Mouse (Mus musculus): ENCODE results near the gene Rfk.
A peak's percentile ranks its signal among the peaks of the same experiment; 100 is the strongest.

Gene Rfk

GRCm38 (mm10) chr19:17385022-17385421 lies 8.8 kb upstream of the Rfk start:
- no peak for ATAC-seq (ENCODE audit: low TSS enrichment)

DNA sequence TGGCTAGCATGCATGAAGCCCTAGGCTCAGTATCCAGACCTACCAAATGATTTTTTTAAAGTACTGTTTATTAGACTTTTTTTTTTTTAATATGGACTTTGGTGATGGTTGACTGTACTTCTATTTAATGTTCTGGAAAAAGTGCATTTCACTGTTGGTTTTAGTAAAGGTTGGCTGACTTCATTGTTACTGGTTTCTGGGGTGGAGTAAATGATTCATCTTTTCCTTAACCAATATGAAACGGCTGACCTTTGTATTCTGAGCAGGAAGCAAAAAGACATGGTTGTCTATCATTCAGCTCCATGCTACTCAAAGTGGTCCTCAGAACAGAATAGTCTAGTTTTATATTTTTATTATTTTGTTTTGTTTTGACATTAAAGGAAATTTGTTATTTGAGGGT lies 8.4 kb upstream of the Rfk start:
- no peak for ATAC-seq (ENCODE audit: low TSS enrichment)

DNA sequence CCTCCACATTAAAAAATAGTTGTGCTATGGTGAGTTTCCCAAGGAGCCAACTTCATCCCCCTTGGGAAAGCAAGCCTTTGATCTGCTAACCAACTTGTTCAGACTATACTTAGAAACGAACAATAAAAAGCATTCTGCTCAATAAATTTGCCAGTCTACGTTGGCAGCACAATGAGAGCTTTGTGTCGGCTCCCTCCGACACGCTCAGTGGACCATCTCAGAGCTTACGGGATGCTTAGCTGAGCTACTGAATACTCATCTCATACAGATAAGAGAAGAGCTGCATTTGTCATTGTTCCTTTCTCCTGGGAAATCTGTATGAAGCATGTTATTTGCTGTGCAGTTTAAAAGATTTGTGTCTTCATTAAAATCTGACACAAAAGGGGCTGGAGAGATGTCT lies 7.4 kb upstream of the Rfk start:
- no peak for ATAC-seq (ENCODE audit: low TSS enrichment)

DNA sequence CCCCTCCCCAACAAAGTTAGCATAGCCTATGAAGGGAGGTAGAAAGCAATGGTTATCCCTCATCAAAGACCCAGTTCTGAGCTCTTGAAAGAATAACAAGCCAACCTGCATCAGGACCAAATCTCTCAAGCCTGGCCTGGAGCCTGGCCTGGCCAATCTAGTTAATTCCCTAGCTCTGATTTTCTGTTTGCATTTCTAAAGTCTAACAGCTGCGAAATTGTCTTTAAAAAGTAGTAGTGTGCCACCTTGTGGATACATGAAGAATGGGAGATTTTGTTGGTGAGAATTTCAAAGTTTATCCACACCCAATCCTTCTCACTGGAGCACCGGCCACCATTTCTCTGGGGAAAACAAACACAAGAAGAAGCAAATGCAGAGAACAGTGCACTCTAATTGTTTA lies 5.4 kb upstream of the Rfk start:
- ATAC-seq (ENCODE audit: low TSS enrichment) = peak; percentile 80

- no peak for ATAC-seq (ENCODE audit: low TSS enrichment)
These were observed 977 bp upstream of the Rfk start for GRCm38 (mm10) chr19:17392866-17393265.

DNA sequence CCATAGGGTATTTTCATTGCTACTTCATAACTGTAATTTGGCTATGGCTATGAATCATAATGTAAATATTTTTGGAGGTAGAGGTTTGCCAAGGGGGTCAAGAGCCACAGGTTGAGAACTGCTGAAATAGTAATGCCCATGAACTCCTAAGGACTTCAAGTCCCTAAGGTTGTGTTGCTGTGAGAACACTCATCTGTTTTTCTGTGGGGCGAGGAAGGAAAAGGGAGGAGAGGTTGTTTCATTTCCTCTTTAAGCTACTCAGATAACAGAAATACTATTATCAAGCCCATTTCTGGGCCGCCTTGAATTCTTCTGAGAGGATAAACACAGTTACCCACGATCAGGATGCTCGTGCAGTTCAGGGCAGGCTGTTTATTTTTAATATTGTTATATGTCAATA lies 3.0 kb downstream of the Rfk start:
- ATAC-seq (ENCODE audit: low TSS enrichment) = no peak

DNA sequence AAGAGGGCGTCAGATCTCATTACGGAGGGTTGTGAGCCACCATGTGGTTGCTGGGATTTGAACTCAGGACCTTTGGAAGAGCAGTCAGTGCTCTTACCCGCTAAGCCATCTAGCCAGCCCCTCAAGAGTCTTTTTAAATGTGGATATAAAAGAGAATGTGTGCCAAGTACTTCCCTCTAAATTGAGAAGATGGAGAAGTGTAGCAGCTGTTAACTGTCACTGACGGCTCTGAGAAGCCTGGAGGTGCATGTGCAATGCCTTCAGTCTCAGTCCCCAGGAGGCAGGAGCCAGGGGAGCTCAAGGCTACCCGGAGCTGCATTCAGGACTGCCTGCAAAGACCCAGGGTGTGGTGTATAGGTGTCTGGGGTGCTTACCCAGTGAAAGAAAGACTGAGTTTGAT lies 4.1 kb downstream of the Rfk start:
- no peak for ATAC-seq (ENCODE audit: low TSS enrichment)

DNA sequence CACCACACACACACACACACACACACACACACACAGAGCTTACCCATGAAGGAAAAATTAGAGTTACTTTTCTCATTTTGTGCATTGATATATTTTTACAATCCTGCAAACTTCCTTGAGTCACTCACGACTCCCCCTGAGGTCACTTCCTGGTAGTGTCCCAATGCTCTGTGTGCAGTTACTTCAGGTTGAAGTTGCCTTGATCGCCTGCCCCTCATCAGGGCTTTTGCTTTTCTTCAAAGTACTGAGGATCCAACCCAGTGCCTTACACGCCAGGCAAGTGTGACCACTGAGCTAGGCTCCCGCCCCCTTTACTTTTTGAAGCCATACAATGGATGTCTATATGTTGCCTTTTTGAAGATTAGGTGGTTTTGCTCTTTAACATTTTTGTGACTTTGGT lies 6.1 kb downstream of the Rfk start:
- ATAC-seq (ENCODE audit: low TSS enrichment) = no peak

- no peak for ATAC-seq (ENCODE audit: low TSS enrichment)
These were observed 6.7 kb downstream of the Rfk start for GRCm38 (mm10) chr19:17400571-17400970.

- ATAC-seq (ENCODE audit: low TSS enrichment) = no peak
These were observed 9.3 kb downstream of the Rfk start for GRCm38 (mm10) chr19:17403175-17403574.

DNA sequence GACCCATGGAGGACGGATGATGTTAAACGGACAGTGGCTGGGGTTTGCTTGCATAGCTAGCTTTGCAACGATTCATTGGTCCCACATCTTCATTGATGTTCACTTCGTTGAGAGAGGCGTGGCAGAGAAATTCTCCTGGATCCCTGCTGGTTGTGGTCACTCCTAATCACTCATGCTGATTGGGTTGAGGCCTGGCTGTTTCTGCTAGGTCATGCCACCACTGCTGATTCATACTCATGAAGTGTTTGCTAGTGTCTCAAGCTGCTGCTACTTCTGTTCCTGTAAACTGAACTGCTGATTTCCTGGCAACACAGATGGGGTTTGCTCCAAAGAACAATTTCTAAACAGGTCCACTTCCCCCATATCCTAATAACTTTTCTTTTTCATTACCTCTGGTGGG lies 13.0 kb downstream of the Rfk start:
- no peak for ATAC-seq (ENCODE audit: low TSS enrichment)

- ATAC-seq (ENCODE audit: low TSS enrichment) = no peak
These were observed 14.7 kb downstream of the Rfk start for GRCm38 (mm10) chr19:17408591-17408990.

DNA sequence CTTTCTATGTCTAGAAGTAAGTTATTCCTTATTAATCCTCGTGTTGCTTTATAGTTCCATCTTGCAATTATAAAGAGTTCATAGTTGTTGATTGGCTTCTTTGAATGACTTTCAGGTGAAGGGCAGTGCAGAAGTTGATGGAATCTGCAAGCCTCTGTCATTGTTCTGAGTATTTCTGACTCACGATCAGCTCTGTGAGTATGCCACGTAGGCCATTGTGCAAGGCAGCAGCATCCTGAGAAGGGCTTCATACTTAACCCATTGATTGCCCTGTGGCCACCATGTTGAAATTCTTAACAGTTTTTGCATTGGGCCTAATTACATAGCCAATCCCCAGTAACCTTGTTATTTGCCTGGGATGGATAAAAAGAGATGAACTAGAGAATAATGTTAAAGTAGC lies 15.5 kb downstream of the Rfk start:
- no peak for ATAC-seq (ENCODE audit: low TSS enrichment)

DNA sequence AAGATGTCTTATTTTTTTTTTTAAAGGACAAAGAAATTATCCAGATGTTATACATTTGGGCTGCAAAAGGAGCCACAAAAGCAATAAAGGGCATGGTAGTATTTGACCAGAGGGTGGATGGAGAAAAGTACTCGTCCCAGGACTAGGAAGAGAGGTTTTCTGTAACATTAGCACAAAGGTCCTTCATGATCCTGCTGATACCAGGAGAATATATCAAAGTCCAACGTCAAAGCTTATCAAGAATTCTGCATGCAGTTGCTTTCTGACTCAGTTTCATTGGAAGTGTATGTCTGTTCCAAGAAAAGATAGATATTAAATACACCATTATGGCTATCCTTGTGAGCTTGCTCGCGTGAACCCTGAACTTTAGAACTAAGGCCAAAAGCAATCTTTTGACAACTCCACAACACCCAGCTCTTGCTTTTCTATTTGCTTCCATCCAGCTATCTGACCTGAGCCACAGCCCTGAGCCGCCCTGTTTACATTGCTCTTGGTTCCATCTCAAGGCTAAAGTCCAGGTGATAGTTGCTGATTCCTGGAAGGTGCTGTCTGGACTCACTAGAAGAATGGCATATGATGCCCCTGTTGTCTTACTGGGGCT lies 16.7 kb downstream of the Rfk start:
- no peak for ATAC-seq (ENCODE audit: low TSS enrichment)

DNA sequence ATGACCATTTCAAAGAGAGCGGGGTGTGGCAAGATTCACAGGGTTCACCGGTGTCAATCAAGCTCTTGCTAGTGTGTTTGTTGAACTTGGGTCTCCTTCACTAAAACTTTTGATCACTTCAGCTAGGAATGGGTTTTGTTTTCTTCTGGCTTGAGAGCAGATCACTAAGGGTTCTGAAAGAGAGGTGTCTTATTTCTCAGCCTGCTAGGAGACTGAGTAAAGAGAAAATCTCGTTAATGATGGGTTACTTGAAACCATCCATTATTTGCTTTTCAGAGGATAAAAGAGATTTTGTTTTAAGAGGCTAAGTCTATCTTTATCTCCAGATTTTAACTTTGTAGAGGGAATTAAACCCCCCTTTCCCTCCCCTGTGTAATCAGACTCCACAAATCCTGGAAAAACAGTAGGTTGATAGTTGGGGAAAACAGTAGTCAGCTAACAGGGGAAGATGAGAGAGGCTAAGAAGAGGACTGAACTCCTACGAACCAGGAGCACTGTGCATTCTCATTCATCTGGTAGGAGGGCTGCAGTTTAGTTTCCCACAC lies 19.1 kb downstream of the Rfk start:
- no peak for ATAC-seq (ENCODE audit: low TSS enrichment)

DNA sequence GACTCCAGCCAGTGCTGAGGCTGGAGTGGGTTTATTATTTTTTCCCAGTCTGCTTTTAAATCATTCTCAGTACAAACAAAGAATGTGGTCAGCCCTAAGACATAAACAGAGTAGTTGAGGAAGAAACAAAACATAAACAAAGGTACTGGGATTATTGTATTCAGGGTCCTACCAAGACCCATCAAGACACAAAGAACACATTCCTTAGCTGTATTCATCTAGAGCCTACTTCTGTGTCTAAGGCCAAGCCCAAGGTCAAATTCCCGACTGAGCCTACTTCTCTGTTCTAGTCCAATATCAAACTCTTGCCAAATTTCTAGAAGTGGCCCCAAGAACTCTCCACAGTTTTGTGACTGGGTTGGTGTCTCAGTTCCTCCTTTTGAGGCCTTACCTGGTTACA lies 24.0 kb downstream of the Rfk start:
- ATAC-seq (ENCODE audit: low TSS enrichment) = no peak

DNA sequence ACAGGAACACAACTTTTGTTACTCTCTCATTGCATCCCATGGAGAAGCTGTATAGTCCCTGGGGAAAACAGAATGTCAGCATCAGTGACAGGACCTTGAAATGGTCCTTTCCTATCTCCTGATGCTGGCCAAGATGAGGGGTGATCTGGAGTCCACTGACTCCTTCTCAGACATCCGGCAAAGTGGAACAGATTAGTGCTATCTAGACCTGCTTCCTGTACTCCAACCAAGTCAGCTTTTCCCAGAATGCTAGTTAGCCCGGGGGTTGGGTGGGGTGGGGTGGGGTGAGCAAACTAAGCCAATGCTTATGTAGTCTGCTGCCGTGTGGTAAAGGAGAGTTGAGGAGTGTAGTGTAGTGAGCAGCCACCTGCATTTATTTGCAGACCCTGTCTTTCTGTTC lies 29.5 kb downstream of the Rfk start:
- no peak for ATAC-seq (ENCODE audit: low TSS enrichment)

DNA sequence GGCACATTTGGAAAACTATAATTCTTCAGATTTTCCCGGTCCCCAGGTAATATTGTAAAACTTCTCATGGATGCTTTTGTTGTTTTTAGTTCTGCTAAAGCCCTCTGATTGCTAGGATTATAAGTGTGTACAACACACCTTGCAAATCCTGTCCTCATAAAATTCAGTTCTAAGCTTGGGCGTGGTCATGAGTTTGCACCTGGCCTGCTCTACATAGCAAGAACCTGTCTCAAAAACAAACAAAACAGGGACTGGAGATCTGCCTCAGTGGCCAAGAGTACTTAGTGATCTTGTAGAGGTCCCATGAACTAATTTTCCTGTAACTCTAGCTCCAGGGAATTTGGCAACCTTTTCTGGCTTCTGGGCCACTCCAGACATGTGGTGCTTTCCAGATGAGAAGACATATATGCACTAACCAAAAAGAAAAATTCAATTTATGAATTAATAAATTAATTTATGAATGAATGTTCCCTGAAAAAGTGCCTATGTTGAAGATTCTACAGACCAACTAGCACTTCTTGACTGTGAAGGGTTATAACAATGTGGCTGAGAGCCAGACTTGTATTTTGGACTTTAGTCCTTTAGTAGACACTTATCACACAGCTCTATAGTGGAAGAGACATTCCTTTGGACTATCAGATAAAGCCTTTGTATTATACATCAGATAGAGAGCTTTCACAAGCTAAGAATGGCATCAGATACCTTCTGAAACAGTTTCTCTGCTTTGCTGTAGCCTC lies 34.1 kb downstream of the Rfk start:
- ATAC-seq (ENCODE audit: low TSS enrichment) = no peak

DNA sequence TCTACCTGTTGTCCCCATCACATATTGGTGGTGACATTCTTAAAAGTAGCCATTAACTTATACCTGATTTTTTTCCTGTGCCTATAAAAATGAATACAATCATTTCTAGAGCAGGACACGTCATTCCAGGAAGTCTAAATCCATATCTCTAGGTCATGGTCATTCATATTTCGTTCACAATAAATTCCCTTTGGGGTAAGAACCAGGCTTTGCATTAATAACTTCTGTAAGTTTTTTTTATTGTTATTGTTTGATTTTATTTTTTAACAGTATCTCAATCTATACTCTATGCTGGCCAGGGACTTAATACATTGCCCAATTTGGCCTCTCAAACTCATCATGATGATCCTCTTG lies 34.7 kb downstream of the Rfk start:
- ATAC-seq (ENCODE audit: low TSS enrichment) = no peak

- no peak for ATAC-seq (ENCODE audit: low TSS enrichment)
These were observed 42.8 kb downstream of the Rfk start for GRCm38 (mm10) chr19:17436651-17437050.

GRCm38 (mm10) chr19:17439476-17440189 lies 45.8 kb downstream of the Rfk start:
- ATAC-seq (ENCODE audit: low TSS enrichment) = no peak

- ATAC-seq (ENCODE audit: low TSS enrichment) = no peak
These were observed 49.7 kb downstream of the Rfk start for GRCm38 (mm10) chr19:17443581-17443980.

Data from frontal cortex, adult (tissue).